Mouse (Mus musculus) heart, adult 2 months (tissue): ENCODE measurements at regions not wholly inside any gene's neighbourhood (a gene's known extent, or its start where the extent isn't known, plus 50 kb on each side); places are given as distances from the start of the nearest gene placed in this dataset.
"Not testable (repeated sequence)": the region's sequence is repeated elsewhere in the genome, so short reads cannot be mapped to it uniquely, and the experiment has no call there.

ENCODE experiments used
- DNase-seq, 2 experiments: peaks; one replicate each; pipeline ENCODE4 v3.0.0; 2021
- H3K27ac ChIP-seq: fragments of 200-600 bp; 2 replicates; pipeline ENCODE4 v1.8.1; 2022
- H3K27me3 ChIP-seq: fragments of 200-500 bp; 2 replicates; pipeline ENCODE4 v1.6.1; 2012; ENCODE audit warnings: mild to moderate bottlenecking, low read length, inconsistent platforms, mixed read lengths; ENCODE audit not compliant: control insufficient read depth, insufficient read depth
- H3K36me3 ChIP-seq: fragments of 200-500 bp; 2 replicates; pipeline ENCODE4 v1.6.1; 2012; ENCODE audit warnings: low read length, inconsistent platforms; ENCODE audit not compliant: control insufficient read depth, insufficient read depth
- H3K4me1 ChIP-seq: fragments of 200-500 bp; 2 replicates; pipeline ENCODE4 v1.6.1; 2011; ENCODE audit warnings: low read length; ENCODE audit not compliant: control insufficient read depth, insufficient read depth
- H3K4me3 ChIP-seq: fragments of 200-600 bp; 2 replicates; pipeline ENCODE4 v1.8.1; 2022
- H3K79me2 ChIP-seq: fragments of 200-500 bp; replicated peaks from 2 replicates; pipeline ENCODE4 v1.6.1; 2012; ENCODE audit warnings: mild to moderate bottlenecking, inconsistent platforms, low read length, moderate library complexity, mixed read lengths; ENCODE audit not compliant: control insufficient read depth, insufficient read depth
- H3K9ac ChIP-seq: fragments of 200-500 bp; 2 replicates; pipeline ENCODE4 v1.6.1; 2012; ENCODE audit warnings: low read depth, mild to moderate bottlenecking, control low read depth, inconsistent platforms, low read length, mixed read lengths
- CTCF ChIP-seq: fragments of 200-600 bp; IDR thresholded peaks from 2 replicates; pipeline ENCODE4 v1.8.1; 2022; ENCODE audit warnings: antibody characterized with exemption, mild to moderate bottlenecking, moderate library complexity
- EP300 ChIP-seq: fragments of 200-500 bp; IDR thresholded peaks from 2 replicates; pipeline ENCODE4 v1.6.1; 2011; ENCODE audit warnings: low read depth, low read length, control low read depth; ENCODE audit not compliant: insufficient read depth
- POLR2A ChIP-seq: fragments of 200-500 bp; IDR thresholded peaks from 2 replicates; pipeline ENCODE4 v1.6.1; 2011; ENCODE audit warnings: mild to moderate bottlenecking, low read depth, low read length, control low read depth; ENCODE audit not compliant: insufficient read depth
- WGBS: fragments of 180-500 bp; shearing (Covaris S2); methylation state at CpG from one replicate; pipeline ENCODE4 v1.1.7; 2018; 5-methylcytosine and 5-hydroxymethylcytosine counted together
- intact Hi-C: fragments of 180-260 bp; cut with DNase I; formaldehyde crosslinking; loops from one replicate; pipeline ENCODE4 v1.15.1; 2025

GRCm38 (mm10) chr15:41325633-41326252 is 1191.6 kb downstream of the 9330182O14Rik start:
- H3K36me3 ChIP-seq = no peaks in the 10 kb centered on the region
- H3K27me3 ChIP-seq = no peaks in the 10 kb centered on the region
- peak in 1 of 2 experiments; percentile 18 for DNase-seq
- no peak overlapping the region for H3K9ac ChIP-seq
- TF ChIP-seq CTCF (peak; percentile 85), POLR2A (no peak)
- H3K79me2 ChIP-seq = no peaks in the 10 kb centered on the region
- no peaks in the 10 kb centered on the region for H3K4me1 ChIP-seq
- no peak overlapping the region for H3K4me3 ChIP-seq
- 8% methylated on average over 7 of the region's 7 CpGs for WGBS
- no peak overlapping the region for H3K27ac ChIP-seq
- intact Hi-C loops = loop anchor here (1.0 to 10.0 kb wide), 4 partner anchors 152 to 649 kb away; no protein-coding TSS in a partner anchor

- no peak overlapping the region for H3K4me3 ChIP-seq
- H3K27me3 ChIP-seq = no peaks in the 10 kb centered on the region
- no peak overlapping the region for H3K9ac ChIP-seq
- DNase-seq = no peak
- TF ChIP-seq CTCF = no peak
- TF ChIP-seq POLR2A = no peak
- no peak for TF ChIP-seq EP300
- WGBS = 76% methylated on average over 2 of the region's 2 CpGs
- H3K4me1 ChIP-seq = no peaks in the 10 kb centered on the region
- H3K27ac ChIP-seq = no peak overlapping the region
- no peaks in the 10 kb centered on the region for H3K79me2 ChIP-seq
- intact Hi-C loops = loop anchor here (5.0 to 10.0 kb wide), 2 partner anchors 623 to 646 kb away; no protein-coding TSS in a partner anchor
- no peaks in the 10 kb centered on the region for H3K36me3 ChIP-seq
These were observed 1195.1 kb downstream of the 9330182O14Rik start for GRCm38 (mm10) chr15:41329286-41329685.

- TF ChIP-seq EP300 (no peak), POLR2A (no peak), CTCF (no peak)
These were observed 1195.9 kb downstream of the 9330182O14Rik start for GRCm38 (mm10) chr15:41330085-41330484.

GRCm38 (mm10) chr15:41332451-41332850 is 1198.3 kb downstream of the 9330182O14Rik start:
- TF ChIP-seq POLR2A (no peak), CTCF (no peak), EP300 (no peak)

More at GRCm38 (mm10) chr15:41330085-41330484, 1195.9 kb downstream of the 9330182O14Rik start:
- intact Hi-C loops = no loop called here
- H3K4me1 ChIP-seq = no peaks in the 10 kb centered on the region
- no peak overlapping the region for H3K4me3 ChIP-seq
- no peak for DNase-seq
- no peaks in the 10 kb centered on the region for H3K36me3 ChIP-seq
- 36% methylated on average over 2 of the region's 2 CpGs for WGBS
- H3K27me3 ChIP-seq = no peaks in the 10 kb centered on the region
- no peak overlapping the region for H3K27ac ChIP-seq
- no peak overlapping the region for H3K9ac ChIP-seq
- no peaks in the 10 kb centered on the region for H3K79me2 ChIP-seq

GRCm38 (mm10) chr15:41333165-41333564 is 1199.0 kb downstream of the 9330182O14Rik start:
- intact Hi-C loops = no loop called here
- no peak overlapping the region for H3K9ac ChIP-seq
- DNase-seq = no peak
- H3K36me3 ChIP-seq = no peaks in the 10 kb centered on the region
- H3K27me3 ChIP-seq = no peaks in the 10 kb centered on the region
- H3K4me3 ChIP-seq = no peak overlapping the region
- 67% methylated on average over 3 of the region's 3 CpGs for WGBS
- H3K27ac ChIP-seq = no peak overlapping the region
- no peak for TF ChIP-seq POLR2A
- TF ChIP-seq EP300 = no peak
- no peak for TF ChIP-seq CTCF
- H3K4me1 ChIP-seq = no peaks in the 10 kb centered on the region
- no peaks in the 10 kb centered on the region for H3K79me2 ChIP-seq

More at GRCm38 (mm10) chr15:41332451-41332850, 1198.3 kb downstream of the 9330182O14Rik start:
- H3K36me3 ChIP-seq = no peaks in the 10 kb centered on the region
- no peaks in the 10 kb centered on the region for H3K4me1 ChIP-seq
- no peak for DNase-seq
- H3K27ac ChIP-seq = no peak overlapping the region
- no peak overlapping the region for H3K4me3 ChIP-seq
- intact Hi-C loops = no loop called here
- no peak overlapping the region for H3K9ac ChIP-seq
- WGBS = 77% methylated on average over 1 of the region's 1 CpGs
- no peaks in the 10 kb centered on the region for H3K79me2 ChIP-seq
- no peaks in the 10 kb centered on the region for H3K27me3 ChIP-seq

- H3K79me2 ChIP-seq, H3K9ac ChIP-seq, H3K4me3 ChIP-seq, H3K4me1 ChIP-seq, H3K36me3 ChIP-seq, intact Hi-C loops, DNase-seq, H3K27ac ChIP-seq, H3K27me3 ChIP-seq: not testable (repeated sequence)
- WGBS = 93% methylated on average over 2 of the region's 2 CpGs
These were observed 1206.5 kb downstream of the 9330182O14Rik start for GRCm38 (mm10) chr15:41340621-41341020.
